Mouse (Mus musculus) C2C12 (cell line): ENCODE data around the gene Muc5ac. TPM values are rescaled to one million over a fixed set of nuclear protein-coding genes. Genes with fewer than 3 reads are reported as not detected.
"Not testable (repeated sequence)": the region's sequence is repeated elsewhere in the genome, so short reads cannot be mapped to it uniquely, and the experiment has no call there.

Experiments
- H3K27me3 ChIP-seq: one replicate; pipeline ENCODE4 v1.6.1; 2011; ENCODE audit not compliant: control insufficient read depth, insufficient read depth, insufficient read length
- H3K36me3 ChIP-seq: one replicate; pipeline ENCODE4 v1.6.1; 2011; ENCODE audit not compliant: control insufficient read depth, insufficient read depth
- H3K4me3 ChIP-seq: one replicate; pipeline ENCODE4 v1.5.1; 2011; ENCODE audit warnings: mild to moderate bottlenecking, control low read depth; ENCODE audit not compliant: poor library complexity, insufficient read depth, severe bottlenecking
- H3K79me2 ChIP-seq: one replicate; pipeline ENCODE4 v1.6.1; 2011; ENCODE audit not compliant: control insufficient read depth, insufficient read depth
- H3K79me3 ChIP-seq: one replicate; pipeline ENCODE4 v1.6.1; 2011; ENCODE audit warnings: low read depth, control low read depth
- H3ac ChIP-seq: one replicate; pipeline ENCODE3; 2011; ENCODE audit warnings: low read depth; ENCODE audit not compliant: control insufficient read depth, insufficient read length
- CEBPB ChIP-seq: IDR thresholded peaks from one replicate; pipeline ENCODE4 v1.6.1; 2011; ENCODE audit warnings: low read depth, mild to moderate bottlenecking, control low read depth, moderate library complexity
- CTCF ChIP-seq: IDR thresholded peaks from one replicate; pipeline ENCODE4 v1.5.1; 2011; ENCODE audit not compliant: control insufficient read depth, insufficient read depth, insufficient read length
- FOSL1 ChIP-seq: IDR thresholded peaks from one replicate; pipeline ENCODE4 v1.8.0; 2011; ENCODE audit warnings: mild to moderate bottlenecking, low read length; ENCODE audit not compliant: poor library complexity, insufficient read depth, severe bottlenecking
- MAX ChIP-seq: IDR thresholded peaks from one replicate; pipeline ENCODE4 v1.6.1; 2011; ENCODE audit warnings: mild to moderate bottlenecking, control low read depth
- MYOD1 ChIP-seq: IDR thresholded peaks from one replicate; pipeline ENCODE4 v1.6.1; 2011; ENCODE audit warnings: low read depth; ENCODE audit not compliant: control insufficient read depth, insufficient read length
- MYOG ChIP-seq: IDR thresholded peaks from one replicate; pipeline ENCODE4 v1.6.1; 2011; ENCODE audit not compliant: control insufficient read depth, insufficient read length; ENCODE audit errors: extremely low read depth
- USF1 ChIP-seq: IDR thresholded peaks from one replicate; pipeline ENCODE4 v1.6.1; 2011; ENCODE audit warnings: low read depth, mild to moderate bottlenecking, control low read depth, moderate library complexity
- polyA plus RNA-seq: library from polyadenylated mRNA; unstranded; fragments of >200 nt; fragmentation: generic; extraction: Trizol; gene quantifications from one replicate; pipeline ENCODE4 v1.2.1, GENCODE M21; 2012; ENCODE audit warnings: missing spikeins

Gene Muc5ac
- polyA plus RNA-seq, 1 experiment = under 0.01 TPM

- H3K4me3 ChIP-seq = no peak overlapping the region
- no peaks in the 10 kb centered on the region for H3K36me3 ChIP-seq
- H3K27me3 ChIP-seq = peaks cover 26% of the 10 kb centered on the region
- TF ChIP-seq FOSL1 = no peak
- no peak for TF ChIP-seq MYOD1
- TF ChIP-seq MYOG = no peak
- no peak for TF ChIP-seq MAX
- TF ChIP-seq USF1 = no peak
- TF ChIP-seq CEBPB = no peak
- no peak for TF ChIP-seq CTCF
- H3ac ChIP-seq = no peak overlapping the region
- no peaks in the 10 kb centered on the region for H3K79me2 ChIP-seq
- H3K79me3 ChIP-seq = no peaks in the 10 kb centered on the region
These were observed 14.4 kb downstream of the Muc5ac start for GRCm38 (mm10) chr7:141803206-141803605.

- Histone ChIP-seq H3K4me3 (no peak overlapping the region), H3K79me3 (no peaks in the 10 kb centered on the region), H3K79me2 (no peaks in the 10 kb centered on the region), H3K27me3 (peaks cover 26% of the 10 kb centered on the region), H3ac (no peak overlapping the region), H3K36me3 (no peaks in the 10 kb centered on the region)
- TF ChIP-seq MYOD1 (no peak), MYOG (no peak), CTCF (no peak), MAX (no peak), CEBPB (no peak), FOSL1 (no peak), USF1 (no peak)
These were observed 16.6 kb downstream of the Muc5ac start for GRCm38 (mm10) chr7:141805384-141805783.

- H3K27me3 ChIP-seq = peaks cover 28% of the 10 kb centered on the region
- H3K79me2 ChIP-seq, H3K79me3 ChIP-seq, H3ac ChIP-seq, H3K4me3 ChIP-seq, H3K36me3 ChIP-seq: not testable (repeated sequence)
These were observed 19.1 kb downstream of the Muc5ac start for GRCm38 (mm10) chr7:141807823-141808222.

- H3K79me3 ChIP-seq, H3K4me3 ChIP-seq, H3K79me2 ChIP-seq, H3ac ChIP-seq, H3K36me3 ChIP-seq: not testable (repeated sequence)
- peaks cover 21% of the 10 kb centered on the region for H3K27me3 ChIP-seq
These were observed 21.2 kb downstream of the Muc5ac start for GRCm38 (mm10) chr7:141809933-141810332.

- TF ChIP-seq CEBPB = peak; percentile 20
- TF ChIP-seq MYOD1 = no peak
- TF ChIP-seq CTCF = no peak
- Histone ChIP-seq H3K79me2 (no peaks in the 10 kb centered on the region), H3K4me3 (no peak overlapping the region), H3K36me3 (no peaks in the 10 kb centered on the region), H3ac (no peak overlapping the region), H3K79me3 (no peaks in the 10 kb centered on the region), H3K27me3 (peaks cover 10% of the 10 kb centered on the region)
These were observed 24.5 kb downstream of the Muc5ac start for GRCm38 (mm10) chr7:141813321-141813720.

GRCm38 (mm10) chr7:141815361-141815760 lies 26.6 kb downstream of the Muc5ac start:
- H3K79me3 ChIP-seq = no peaks in the 10 kb centered on the region
- H3K4me3 ChIP-seq = no peak overlapping the region
- no peak overlapping the region for H3ac ChIP-seq
- TF ChIP-seq CEBPB (no peak), FOSL1 (no peak), CTCF (no peak), USF1 (no peak), MYOG (no peak), MYOD1 (no peak), MAX (no peak)
- peaks cover 17% of the 10 kb centered on the region for H3K27me3 ChIP-seq
- no peaks in the 10 kb centered on the region for H3K79me2 ChIP-seq
- H3K36me3 ChIP-seq = no peaks in the 10 kb centered on the region
